Mouse (Mus musculus) E14TG2a.4 (cell line): Measurements from ENCODE around the gene Trpm4.

Experiments
- CTCF ChIP-seq: conservative IDR thresholded peaks from 2 replicates; pipeline ENCODE4 v1.5.1; 2014; ENCODE audit warnings: low read length
- NANOG ChIP-seq: IDR thresholded peaks from 2 replicates; pipeline ENCODE4 v1.6.1; 2014; ENCODE audit warnings: borderline replicate concordance, low read length, mixed read lengths

- TF ChIP-seq CTCF (no peak), NANOG (no peak)
Measured at GRCm38 (mm10) chr7:45323069-45323468, 10.5 kb downstream of the Trpm4 start.
